Mouse (Mus musculus) cortical plate, adult 2 months (tissue): ENCODE results near the gene Map4k2. TPM values are rescaled to one million over a fixed set of nuclear protein-coding genes. Genes with fewer than 3 reads are reported as not detected.
"Not testable (repeated sequence)": the region's sequence is repeated elsewhere in the genome, so short reads cannot be mapped to it uniquely, and the experiment has no call there.

Source experiments
- H3K27ac ChIP-seq: fragments of 200-500 bp; 2 replicates; pipeline ENCODE4 v1.5.1; 2012; ENCODE audit warnings: low read length, control low read depth, inconsistent platforms; ENCODE audit not compliant: insufficient read depth
- H3K4me1 ChIP-seq: fragments of 200-500 bp; 2 replicates; pipeline ENCODE4 v1.6.1; 2011; ENCODE audit warnings: low read length; ENCODE audit not compliant: control insufficient read depth, insufficient read depth
- H3K4me3 ChIP-seq: fragments of 200-500 bp; 2 replicates; pipeline ENCODE4 v1.5.1; 2011; ENCODE audit warnings: mild to moderate bottlenecking, low read length, control low read depth; ENCODE audit not compliant: insufficient read depth
- CTCF ChIP-seq: fragments of 200-500 bp; IDR thresholded peaks from 2 replicates; pipeline ENCODE4 v1.5.1; 2011; ENCODE audit warnings: mild to moderate bottlenecking, control low read depth, low read length; ENCODE audit not compliant: insufficient read depth; ENCODE audit errors: extremely low read depth
- POLR2A ChIP-seq: fragments of 200-500 bp; IDR thresholded peaks from 2 replicates; pipeline ENCODE4 v1.6.1; 2011; ENCODE audit warnings: mild to moderate bottlenecking, low read length, control low read depth; ENCODE audit not compliant: insufficient read depth; ENCODE audit errors: extremely low read depth
- polyA plus RNA-seq: library from polyadenylated mRNA; depleted of rRNA; stranded (reverse); fragments of >200 nt; gene quantifications from 2 replicates; pipeline ENCODE4 v1.2.3, GENCODE M21; 2012

Gene Map4k2
- polyA plus RNA-seq, 1 experiment = 237 TPM

DNA sequence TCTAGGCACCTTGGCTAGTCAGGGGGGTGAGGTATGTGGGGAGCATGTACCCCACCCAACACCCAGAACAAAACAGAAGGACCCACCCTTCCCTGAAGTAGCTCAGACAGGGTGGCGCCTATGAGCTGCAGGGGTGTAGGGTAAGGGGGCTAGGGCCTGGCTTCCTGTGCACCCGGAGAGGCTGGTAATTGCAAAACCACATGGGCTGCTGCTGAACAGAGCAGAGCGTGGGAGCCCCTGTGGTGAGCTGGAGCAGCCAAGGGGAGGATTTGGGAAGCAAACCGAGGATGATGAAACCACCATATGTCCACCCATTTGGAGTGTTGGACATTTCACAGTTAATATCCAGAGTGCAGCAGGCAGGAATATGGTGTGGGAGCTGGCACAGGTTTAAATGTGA, 38.4 kb upstream of the Map4k2 start:
- H3K4me3 ChIP-seq = no peak overlapping the region
- H3K27ac ChIP-seq = no peak overlapping the region
- no peak for TF ChIP-seq CTCF
- TF ChIP-seq POLR2A = no peak
- H3K4me1 ChIP-seq = no peaks in the 10 kb centered on the region

GRCm38 (mm10) chr19:6303831-6304230, 37.1 kb upstream of the Map4k2 start:
- H3K4me3 ChIP-seq = no peak overlapping the region
- H3K27ac ChIP-seq = no peak overlapping the region
- TF ChIP-seq CTCF = no peak
- TF ChIP-seq POLR2A = no peak
- H3K4me1 ChIP-seq = no peaks in the 10 kb centered on the region

- TF ChIP-seq POLR2A (no peak), CTCF (peak; percentile 95)
- Histone ChIP-seq H3K4me3 (no peak overlapping the region), H3K4me1 (no peaks in the 10 kb centered on the region), H3K27ac (no peak overlapping the region)
Observed at GRCm38 (mm10) chr19:6304787-6305516, 36.0 kb upstream of the Map4k2 start.

DNA sequence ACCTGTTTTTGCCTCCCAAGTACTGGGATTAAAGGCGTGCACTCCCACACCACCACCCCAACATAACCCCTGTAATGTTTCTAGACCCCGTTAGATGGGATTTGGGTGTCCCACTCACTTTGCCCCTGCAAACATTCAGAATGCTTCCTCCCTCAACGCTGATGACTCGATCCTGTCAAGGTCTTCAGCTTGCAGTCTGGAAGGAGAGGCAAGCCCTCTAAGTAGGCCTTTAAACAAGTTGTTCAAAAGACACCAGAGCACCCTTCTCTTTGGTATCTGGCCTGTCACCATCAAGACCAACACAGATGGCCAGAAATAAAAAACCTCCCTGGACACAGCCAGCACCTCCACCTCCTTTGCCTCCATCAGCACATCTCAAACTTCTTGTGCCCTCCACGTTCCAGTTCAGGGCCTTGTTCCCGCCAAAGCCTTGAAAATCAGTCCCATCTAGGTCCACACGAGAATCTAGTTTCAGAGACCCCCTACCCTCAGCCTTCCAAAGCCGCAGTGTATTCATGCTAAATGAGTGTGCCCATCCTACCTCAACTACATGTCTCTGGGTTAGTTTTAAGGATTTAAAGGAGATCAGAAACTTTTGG, 35.3 kb upstream of the Map4k2 start:
- TF ChIP-seq POLR2A (no peak), CTCF (no peak)
- H3K4me3 ChIP-seq = no peak overlapping the region
- no peak overlapping the region for H3K27ac ChIP-seq
- no peaks in the 10 kb centered on the region for H3K4me1 ChIP-seq

- TF ChIP-seq CTCF (no peak), POLR2A (no peak)
- Histone ChIP-seq H3K4me1 (no peaks in the 10 kb centered on the region), H3K4me3 (0 out of 2 replicates have a peak within 1 kb of the TSS, but pooled peaks have one; percentile 11), H3K27ac (no peak within 1 kb of the TSS)
Observed at GRCm38 (mm10) chr19:6306137-6306551, 34.8 kb upstream of the Map4k2 start, which contains the start of gene Cdc42bpg. Gene Cdc42bpg, plus strand, starts transcription at chr19:6306456.

GRCm38 (mm10) chr19:6306586-6306985, 34.3 kb upstream of the Map4k2 start:
- 0 out of 2 replicates have a peak overlapping the region, but pooled peaks have one; percentile 11 for H3K4me3 ChIP-seq
- TF ChIP-seq CTCF (peak; percentile 30; the same call in 1 of the 2 replicates), POLR2A (no peak)
- no peak overlapping the region for H3K27ac ChIP-seq
- no peaks in the 10 kb centered on the region for H3K4me1 ChIP-seq

- Histone ChIP-seq H3K4me3 (no peak overlapping the region), H3K27ac (no peak overlapping the region), H3K4me1 (no peaks in the 10 kb centered on the region)
- TF ChIP-seq CTCF (no peak), POLR2A (no peak)
Observed at GRCm38 (mm10) chr19:6307733-6308531, 33.0 kb upstream of the Map4k2 start.

- H3K4me1 ChIP-seq = no peaks in the 10 kb centered on the region
- TF ChIP-seq POLR2A (no peak), CTCF (no peak)
- no peak overlapping the region for H3K27ac ChIP-seq
Observed at GRCm38 (mm10) chr19:6310181-6310580, 30.8 kb upstream of the Map4k2 start.

DNA sequence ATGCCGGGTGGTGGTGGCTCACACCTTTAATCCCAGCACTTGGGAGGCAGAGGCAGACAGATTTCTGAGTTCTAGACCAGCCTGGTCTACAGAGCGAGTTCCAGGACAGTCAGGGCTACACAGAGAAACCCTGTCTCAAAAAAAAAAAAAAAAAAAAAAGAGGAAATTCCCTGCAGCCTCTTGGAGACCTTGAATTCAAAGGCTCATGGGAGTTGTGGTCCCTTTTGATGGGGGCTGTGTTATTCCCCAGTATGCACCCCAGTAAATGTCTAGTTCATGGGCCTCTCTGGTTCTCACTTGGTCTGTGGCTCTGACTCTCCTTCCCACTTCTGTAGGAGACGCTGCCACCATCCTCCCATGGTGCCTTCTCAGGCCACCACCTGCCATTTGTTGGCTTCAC, 29.2 kb upstream of the Map4k2 start:
- H3K27ac ChIP-seq, H3K4me1 ChIP-seq, H3K4me3 ChIP-seq: not testable (repeated sequence)

More at GRCm38 (mm10) chr19:6310181-6310580, 30.8 kb upstream of the Map4k2 start:
- H3K4me3 ChIP-seq = no peak overlapping the region

- TF ChIP-seq POLR2A (no peak), CTCF (no peak)
- no peaks in the 10 kb centered on the region for H3K4me1 ChIP-seq
- H3K27ac ChIP-seq = no peak overlapping the region
Observed at GRCm38 (mm10) chr19:6313796-6314195, 27.1 kb upstream of the Map4k2 start.

More at GRCm38 (mm10) chr19:6313796-6314195, 27.1 kb upstream of the Map4k2 start:
- no peak overlapping the region for H3K4me3 ChIP-seq
